Mouse (Mus musculus) brain, embryonic 14.5 days (tissue): ENCODE data around the gene Zscan10. TPM values are rescaled to one million over a fixed set of nuclear protein-coding genes. Genes with fewer than 3 reads are reported as not detected.
"Not testable (repeated sequence)": the region's sequence is repeated elsewhere in the genome, so short reads cannot be mapped to it uniquely, and the experiment has no call there.

ENCODE experiments used
- DNase-seq: peaks from one replicate; pipeline ENCODE4 v3.0.0-alpha.2; 2011; ENCODE audit warnings: low read depth
- CTCF ChIP-seq: fragments of 200-500 bp; IDR thresholded peaks from 2 replicates; pipeline ENCODE4 v1.5.1; 2012; ENCODE audit warnings: inconsistent platforms, mild to moderate bottlenecking, moderate library complexity, borderline replicate concordance; ENCODE audit not compliant: insufficient read depth, insufficient read length; ENCODE audit errors: extremely low read depth
- POLR2A ChIP-seq: fragments of 200-500 bp; IDR thresholded peaks from 2 replicates; pipeline ENCODE4 v1.6.1; 2012; ENCODE audit warnings: mild to moderate bottlenecking, inconsistent platforms, borderline replicate concordance; ENCODE audit not compliant: poor library complexity, insufficient read depth, insufficient read length, severe bottlenecking; ENCODE audit errors: extremely low read depth
- polyA plus RNA-seq: library from polyadenylated mRNA; depleted of rRNA; stranded (reverse); fragments of >200 nt; gene quantifications from 2 replicates; pipeline ENCODE4 v1.2.3, GENCODE M21; 2012

The Zscan10 gene
- polyA plus RNA-seq, 1 experiment: 0.22 TPM

DNA sequence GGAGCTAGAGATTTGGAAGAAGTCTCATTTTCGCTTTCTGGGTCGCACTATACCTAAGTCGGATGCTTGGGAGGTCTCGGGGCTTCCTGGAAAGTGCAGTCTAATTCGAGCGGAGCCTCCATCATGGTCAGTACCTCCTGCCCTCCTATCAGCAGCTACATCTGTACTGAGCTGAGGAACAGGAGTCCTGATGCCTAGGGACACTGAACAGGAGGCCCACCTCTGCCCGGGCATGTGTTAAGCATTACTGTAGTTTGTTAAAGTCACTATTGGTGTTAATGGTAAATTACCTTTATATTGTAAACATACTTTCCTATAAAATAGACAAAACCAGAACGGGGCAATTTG is 36.3 kb upstream of the Zscan10 start:
- no peak for TF ChIP-seq POLR2A
- TF ChIP-seq CTCF: no peak
- no peak for DNase-seq

DNA sequence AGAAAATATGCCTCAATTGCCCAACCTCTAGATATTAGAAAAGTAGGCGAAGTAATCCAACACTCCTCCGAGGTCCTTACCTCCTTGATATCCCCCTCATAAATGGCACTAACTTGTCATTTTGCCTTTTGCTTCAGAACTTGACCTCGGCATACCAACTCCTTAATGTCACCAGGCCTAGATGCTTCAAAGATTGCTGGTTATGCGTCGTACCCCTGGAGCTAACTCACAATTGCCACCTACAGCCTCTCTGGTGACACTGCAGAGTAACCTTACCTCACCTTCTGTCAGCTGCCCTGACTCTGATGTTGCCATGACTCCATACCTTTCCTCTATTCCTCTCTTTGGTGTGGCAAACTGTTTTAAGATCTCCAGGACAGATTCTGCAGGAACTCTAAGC is 33.9 kb upstream of the Zscan10 start:
- no peak for TF ChIP-seq POLR2A
- TF ChIP-seq CTCF: 0 out of 2 replicates have a peak, but pooled peaks have one; percentile 7
- DNase-seq: no peak

GRCm38 (mm10) chr17:23568370-23568769 is 32.3 kb upstream of the Zscan10 start:
- TF ChIP-seq POLR2A (no peak), CTCF (no peak)
- peak; percentile 61 for DNase-seq

- TF ChIP-seq CTCF: peak; percentile 54; the same call in 1 of the 2 replicates
- no peak for TF ChIP-seq POLR2A
- DNase-seq: peak; percentile 49
Measured at GRCm38 (mm10) chr17:23570017-23570416, 30.6 kb upstream of the Zscan10 start.

GRCm38 (mm10) chr17:23571084-23571483 is 29.6 kb upstream of the Zscan10 start:
- peak; percentile 40 for DNase-seq

DNA sequence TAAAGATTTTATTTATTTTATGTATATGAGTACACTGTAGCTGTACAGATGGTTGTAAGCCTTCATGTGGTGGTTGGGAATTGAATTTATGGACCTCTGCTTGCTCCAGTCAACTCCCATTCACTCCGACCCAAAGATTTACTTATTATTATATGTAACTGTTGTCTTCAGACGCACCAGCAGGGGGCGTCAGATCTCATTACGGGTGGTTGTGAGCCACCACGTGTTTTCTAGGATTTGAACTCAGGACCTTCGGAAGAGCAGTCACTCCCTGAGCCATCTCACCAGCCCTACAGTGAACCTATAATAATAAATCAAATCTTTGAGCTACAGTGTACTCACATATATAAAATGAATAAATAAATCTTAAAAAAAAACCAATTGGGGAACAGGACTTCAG is 28.6 kb upstream of the Zscan10 start:
- DNase-seq: no peak
- TF ChIP-seq POLR2A: no peak

More at GRCm38 (mm10) chr17:23571084-23571483, 29.6 kb upstream of the Zscan10 start:
- no peak for TF ChIP-seq POLR2A
- peak; percentile 42; the same call in 1 of the 2 replicates for TF ChIP-seq CTCF

DNA sequence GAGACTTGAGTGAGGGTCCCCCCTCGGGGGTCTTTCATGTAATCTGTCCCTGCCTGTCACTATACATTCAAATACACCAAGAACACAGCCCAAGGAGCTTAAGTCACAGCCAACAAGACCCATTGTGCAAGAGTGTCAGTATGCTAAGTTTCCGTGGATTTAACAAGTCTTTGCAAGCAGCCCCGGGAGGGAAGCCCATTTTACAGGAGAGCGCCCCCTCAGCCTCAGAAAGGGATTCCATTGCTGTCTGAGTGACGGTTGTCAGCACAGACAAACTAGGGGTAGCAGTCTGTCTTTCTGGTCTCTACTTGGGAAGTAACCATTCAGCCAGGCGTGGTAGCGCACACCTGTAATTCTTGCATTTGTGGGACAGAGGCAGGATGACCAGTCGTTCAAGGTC is 26.5 kb upstream of the Zscan10 start:
- DNase-seq: no peak
- no peak for TF ChIP-seq POLR2A
- TF ChIP-seq CTCF: no peak

DNA sequence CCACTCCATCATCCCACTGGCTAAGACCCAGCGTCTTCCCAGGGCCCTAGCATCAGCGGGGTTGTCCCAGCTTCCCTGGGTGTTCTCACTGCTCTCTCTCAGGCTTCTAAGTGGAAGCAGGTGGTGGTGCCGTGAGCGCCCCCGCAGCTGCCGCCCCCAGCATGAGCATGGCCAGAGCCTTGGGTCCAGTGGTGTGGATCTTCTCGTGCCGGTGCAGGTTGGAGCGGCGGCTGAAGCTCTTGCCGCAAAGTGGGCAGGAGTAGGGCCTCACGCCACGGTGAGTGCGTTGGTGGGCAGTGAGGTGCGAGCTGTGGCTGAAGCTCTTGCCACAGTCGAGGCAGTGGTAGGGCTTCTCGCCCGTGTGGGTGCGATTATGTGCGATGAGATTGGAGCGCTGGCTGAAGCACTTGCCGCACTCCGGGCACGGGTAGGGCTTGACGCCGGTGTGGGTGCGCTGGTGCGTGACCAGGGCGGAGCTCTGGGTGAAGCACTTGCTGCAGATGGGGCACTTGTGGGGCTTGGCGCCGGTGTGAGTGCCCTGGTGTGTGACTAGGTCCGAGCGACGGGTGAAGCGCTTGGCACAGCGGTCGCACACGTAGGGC is 24.6 kb upstream of the Zscan10 start:
- no peak for DNase-seq
- no peak for TF ChIP-seq POLR2A
- TF ChIP-seq CTCF: no peak

DNA sequence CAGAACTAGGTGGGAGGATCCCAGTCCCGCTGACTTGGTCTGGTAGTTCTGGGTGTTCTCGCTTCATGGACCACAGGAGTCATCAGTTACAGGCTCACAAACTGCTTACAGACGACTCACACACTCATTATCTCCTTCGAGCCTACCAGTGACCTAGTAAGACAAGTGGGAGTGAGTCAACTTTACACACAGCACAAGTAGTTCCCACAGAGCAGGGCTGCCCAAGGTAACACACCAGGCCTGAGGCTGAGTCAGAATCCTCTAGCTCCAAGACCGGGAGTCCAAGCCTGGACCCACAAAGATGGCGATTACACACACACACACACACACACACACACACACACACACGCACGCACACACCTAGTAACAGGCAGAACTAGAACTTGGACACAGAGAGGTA is 15.9 kb upstream of the Zscan10 start:
- no peak for TF ChIP-seq POLR2A
- TF ChIP-seq CTCF: no peak
- no peak for DNase-seq

GRCm38 (mm10) chr17:23585721-23586491 is 14.8 kb upstream of the Zscan10 start:
- TF ChIP-seq CTCF (no peak), POLR2A (peak; percentile 12; the same call in 1 of the 2 replicates)
- DNase-seq: peak; percentile 95

GRCm38 (mm10) chr17:23587253-23587652 is 13.4 kb upstream of the Zscan10 start:
- DNase-seq: no peak
- TF ChIP-seq POLR2A (no peak), CTCF (no peak)

DNA sequence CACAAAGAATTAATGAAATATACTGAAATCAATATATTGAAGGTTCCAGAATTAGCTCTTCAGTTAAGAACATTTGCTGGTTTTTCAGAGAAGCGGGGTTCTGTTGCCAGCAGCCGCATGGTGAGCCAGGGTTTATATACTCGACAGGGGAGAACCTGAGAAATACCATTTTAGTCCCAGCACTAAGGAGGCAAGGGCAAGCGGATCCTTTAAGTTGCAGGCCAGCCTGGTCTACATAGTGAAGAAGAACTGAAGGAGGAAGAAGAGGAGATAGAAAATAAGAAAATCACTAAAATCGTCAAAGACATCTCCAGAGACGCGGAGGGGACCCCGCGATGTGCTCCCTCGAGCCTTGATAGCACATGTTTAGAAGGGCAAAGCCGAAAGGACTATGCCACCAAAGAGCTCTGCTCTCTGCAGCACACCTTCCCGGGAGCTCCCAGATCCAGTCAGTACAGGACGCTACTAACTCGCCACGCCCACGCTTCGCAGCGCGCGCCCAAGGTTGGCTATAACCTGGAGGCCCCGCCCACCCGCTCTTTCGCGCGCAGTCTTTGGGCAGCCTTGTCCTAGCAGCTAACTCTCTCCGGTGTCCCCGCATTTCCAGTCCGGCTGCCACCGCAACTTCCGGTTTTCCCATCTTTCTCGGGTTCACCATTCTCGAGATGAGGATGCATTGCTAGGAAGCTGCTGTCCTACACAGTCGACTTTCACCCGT is 8.3 kb upstream of the Zscan10 start:
- peak; percentile 98 for DNase-seq
- TF ChIP-seq POLR2A (peak; percentile 57; the same call in 1 of the 2 replicates), CTCF (no peak)

GRCm38 (mm10) chr17:23592926-23593300 is 7.7 kb upstream of the Zscan10 start:
- no peak for DNase-seq
- TF ChIP-seq POLR2A (no peak), CTCF (no peak)

DNA sequence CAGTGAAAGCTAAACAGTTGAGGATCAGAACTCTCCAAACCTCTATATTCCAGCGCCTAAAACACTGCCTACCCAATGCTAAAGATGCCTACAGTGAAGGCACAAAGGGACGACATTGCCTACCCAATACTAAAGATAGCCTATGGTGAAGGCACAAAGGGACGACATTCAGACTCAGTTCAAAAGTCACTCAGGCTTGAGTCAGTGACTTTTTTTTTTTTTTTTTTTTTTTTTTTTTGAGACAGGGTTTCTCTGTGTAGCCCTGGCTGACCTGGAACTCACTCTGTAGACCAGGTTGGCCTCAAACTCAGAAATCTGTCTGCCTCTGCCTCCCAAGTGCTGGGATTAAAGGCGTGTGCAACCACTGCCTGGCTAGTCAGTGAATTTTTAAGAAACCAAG is 5.5 kb upstream of the Zscan10 start:
- not testable (repeated sequence) for DNase-seq
